Mouse (Mus musculus): Measurements from ENCODE around the gene Gprc5d. TPM values are rescaled to one million over a fixed set of nuclear protein-coding genes. Genes with fewer than 3 reads are reported as not detected.

Gene Gprc5d
- total and polyA plus RNA-seq, 3 experiments, result not detected

GRCm38 (mm10) chr6:135150311-135150710, 32.2 kb upstream of the Gprc5d start:
- DNase-seq, result no peak
- no peaks in the 10 kb centered on the region for H3K36me3 ChIP-seq (ENCODE audit: control insufficient read depth, insufficient read depth, low read length)
- H3K4me3 ChIP-seq, result no peak overlapping the region
- H3K27ac ChIP-seq, result no peak overlapping the region
- H3K9ac ChIP-seq (ENCODE audit: low read depth, low read length), result no peak overlapping the region
- H3K79me2 ChIP-seq (replicated peaks; ENCODE audit: control insufficient read depth, insufficient read depth, low read length), result no peaks in the 10 kb centered on the region
- intact Hi-C loops (cut with DNase I), result no loop called here
- TF ChIP-seq EP300 (IDR thresholded peaks at IDR 0.05; ENCODE audit: insufficient read depth, low read depth, low read length), result 0 out of 2 replicates have a peak, but pooled peaks have one; percentile 33
- peak; percentile 58 for TF ChIP-seq CTCF (IDR thresholded peaks at IDR 0.05)
- no peak for TF ChIP-seq POLR2A (IDR thresholded peaks at IDR 0.05; ENCODE audit: insufficient read depth, low read depth, low read length)
- no peaks in the 10 kb centered on the region for H3K27me3 ChIP-seq (ENCODE audit: control insufficient read depth, insufficient read depth, low read length)
- 29% methylated on average over 5 of the region's 5 CpGs for WGBS
- H3K4me1 ChIP-seq (ENCODE audit: control insufficient read depth, insufficient read depth, low read length), result no peaks in the 10 kb centered on the region

GRCm38 (mm10) chr6:135149722-135150121, 31.6 kb upstream of the Gprc5d start:
- WGBS, result 88% methylated on average over 4 of the region's 4 CpGs
- no peak for DNase-seq
- no peaks in the 10 kb centered on the region for H3K36me3 ChIP-seq (ENCODE audit: control insufficient read depth, insufficient read depth, low read length)
- no peak overlapping the region for H3K27ac ChIP-seq
- no peak overlapping the region for H3K9ac ChIP-seq (ENCODE audit: low read depth, low read length)
- H3K79me2 ChIP-seq (replicated peaks; ENCODE audit: control insufficient read depth, insufficient read depth, low read length), result no peaks in the 10 kb centered on the region
- TF ChIP-seq EP300 (IDR thresholded peaks at IDR 0.05; ENCODE audit: insufficient read depth, low read depth, low read length), result no peak
- TF ChIP-seq POLR2A (IDR thresholded peaks at IDR 0.05; ENCODE audit: insufficient read depth, low read depth, low read length), result no peak
- TF ChIP-seq CTCF (IDR thresholded peaks at IDR 0.05), result no peak
- no peaks in the 10 kb centered on the region for H3K27me3 ChIP-seq (ENCODE audit: control insufficient read depth, insufficient read depth, low read length)
- intact Hi-C loops (cut with DNase I), result loop anchor here (2.0 to 5.0 kb wide), 4 partner anchors 17 to 251 kb away; no protein-coding TSS in a partner anchor
- H3K4me1 ChIP-seq (ENCODE audit: control insufficient read depth, insufficient read depth, low read length), result no peaks in the 10 kb centered on the region
- no peak overlapping the region for H3K4me3 ChIP-seq

GRCm38 (mm10) chr6:135149175-135149574, 31.1 kb upstream of the Gprc5d start:
- Histone ChIP-seq H3K79me2 (replicated peaks; ENCODE audit: control insufficient read depth, insufficient read depth, low read length) (no peaks in the 10 kb centered on the region), H3K9ac (ENCODE audit: low read depth, low read length) (no peak overlapping the region), H3K4me1 (ENCODE audit: control insufficient read depth, insufficient read depth, low read length) (no peaks in the 10 kb centered on the region), H3K27me3 (ENCODE audit: control insufficient read depth, insufficient read depth, low read length) (no peaks in the 10 kb centered on the region), H3K27ac (no peak overlapping the region), H3K36me3 (ENCODE audit: control insufficient read depth, insufficient read depth, low read length) (no peaks in the 10 kb centered on the region), H3K4me3 (no peak overlapping the region)
- intact Hi-C loops (cut with DNase I), result loop anchor here (2.0 to 5.0 kb wide), 4 partner anchors 18 to 252 kb away; no protein-coding TSS in a partner anchor
- TF ChIP-seq EP300 (IDR thresholded peaks at IDR 0.05; ENCODE audit: insufficient read depth, low read depth, low read length), result no peak
- no peak for TF ChIP-seq POLR2A (IDR thresholded peaks at IDR 0.05; ENCODE audit: insufficient read depth, low read depth, low read length)
- WGBS, result 84% methylated on average over 4 of the region's 4 CpGs
- no peak for DNase-seq

DNA sequence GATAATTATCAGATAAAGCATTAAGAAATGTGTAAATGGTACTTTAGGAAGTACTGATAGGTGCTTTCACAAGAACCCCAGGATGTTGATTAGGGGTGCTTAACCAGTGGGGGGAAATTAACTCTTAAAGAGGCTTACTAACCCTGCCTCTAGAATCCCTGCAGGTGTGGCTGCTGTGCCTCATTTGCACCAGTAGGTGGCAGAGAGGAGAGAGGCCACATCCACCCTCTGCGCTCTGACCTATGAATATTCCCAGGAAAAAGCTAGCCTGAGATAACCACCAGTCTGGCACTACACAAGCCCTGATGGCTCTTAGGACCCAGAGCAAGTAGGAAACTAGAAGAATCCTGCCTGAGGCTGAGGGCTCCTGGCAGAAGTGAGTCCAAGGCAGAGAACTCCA, 30.4 kb upstream of the Gprc5d start:
- TF ChIP-seq POLR2A (IDR thresholded peaks at IDR 0.05; ENCODE audit: insufficient read depth, low read depth, low read length), result no peak
- TF ChIP-seq EP300 (IDR thresholded peaks at IDR 0.05; ENCODE audit: insufficient read depth, low read depth, low read length), result no peak
- TF ChIP-seq CTCF (IDR thresholded peaks at IDR 0.05), result peak; percentile 93
- Histone ChIP-seq H3K27me3 (ENCODE audit: control insufficient read depth, insufficient read depth, low read length) (no peaks in the 10 kb centered on the region), H3K4me3 (no peak overlapping the region), H3K27ac (no peak overlapping the region), H3K4me1 (ENCODE audit: control insufficient read depth, insufficient read depth, low read length) (no peaks in the 10 kb centered on the region), H3K36me3 (ENCODE audit: control insufficient read depth, insufficient read depth, low read length) (no peaks in the 10 kb centered on the region), H3K9ac (ENCODE audit: low read depth, low read length) (no peak overlapping the region), H3K79me2 (replicated peaks; ENCODE audit: control insufficient read depth, insufficient read depth, low read length) (no peaks in the 10 kb centered on the region)
- peak in 1 of 2 experiments; percentile 37 for DNase-seq
- intact Hi-C loops (cut with DNase I), result loop anchor here (2.0 to 5.0 kb wide), 4 partner anchors 18 to 252 kb away; no protein-coding TSS in a partner anchor
- WGBS, result 38% methylated on average over 1 of the region's 1 CpGs

DNA sequence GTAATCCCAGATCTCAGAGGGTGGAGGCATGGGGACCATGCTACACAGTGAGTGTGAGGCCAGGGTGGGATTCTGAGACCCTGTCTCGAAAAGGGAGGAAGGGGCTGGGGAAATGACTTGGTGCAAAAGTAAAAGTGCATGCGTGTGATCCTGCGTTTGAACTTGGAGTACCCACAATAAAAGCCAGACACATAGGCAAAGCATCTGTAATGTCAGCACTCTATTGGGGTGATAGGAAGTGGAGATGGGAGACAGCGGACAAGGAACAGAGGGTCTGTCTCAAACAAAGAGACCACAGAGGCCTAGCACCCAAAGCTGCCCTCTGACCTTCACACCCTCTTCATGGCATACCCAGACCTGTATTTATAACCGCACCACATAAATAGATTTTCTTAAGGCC, 27.9 kb upstream of the Gprc5d start:
- no peaks in the 10 kb centered on the region for H3K36me3 ChIP-seq (ENCODE audit: control insufficient read depth, insufficient read depth, low read length)
- TF ChIP-seq POLR2A (IDR thresholded peaks at IDR 0.05; ENCODE audit: insufficient read depth, low read depth, low read length) (no peak), CTCF (IDR thresholded peaks at IDR 0.05) (no peak), EP300 (IDR thresholded peaks at IDR 0.05; ENCODE audit: insufficient read depth, low read depth, low read length) (no peak)
- H3K4me3 ChIP-seq, result no peak overlapping the region
- H3K79me2 ChIP-seq (replicated peaks; ENCODE audit: control insufficient read depth, insufficient read depth, low read length), result no peaks in the 10 kb centered on the region
- intact Hi-C loops (cut with DNase I), result loop anchor here (5.0 kb wide), 1 partner anchor 231 kb away; no protein-coding TSS in a partner anchor
- no peak for DNase-seq
- H3K27ac ChIP-seq, result no peak overlapping the region
- H3K4me1 ChIP-seq (ENCODE audit: control insufficient read depth, insufficient read depth, low read length), result no peaks in the 10 kb centered on the region
- H3K9ac ChIP-seq (ENCODE audit: low read depth, low read length), result no peak overlapping the region
- 86% methylated on average over 5 of the region's 5 CpGs for WGBS
- no peaks in the 10 kb centered on the region for H3K27me3 ChIP-seq (ENCODE audit: control insufficient read depth, insufficient read depth, low read length)

DNA sequence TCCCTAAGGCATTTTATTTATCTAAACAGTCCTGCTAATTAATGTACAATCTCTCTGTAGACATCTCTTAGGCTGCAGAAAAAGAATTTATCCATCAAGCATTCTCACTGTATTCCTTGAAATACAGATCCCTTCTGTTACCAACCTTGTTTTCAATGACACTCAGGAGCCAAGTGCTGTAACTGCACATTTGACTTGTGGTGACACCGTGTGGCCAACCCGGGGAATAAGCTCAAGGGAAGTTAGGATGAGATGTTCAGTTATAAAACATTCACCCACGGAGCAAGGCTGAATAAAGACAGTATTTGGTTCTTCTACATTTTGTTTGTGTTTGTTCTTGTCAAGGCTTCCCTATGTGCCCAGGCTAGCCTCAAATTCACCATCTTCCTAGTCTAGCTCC, 26.4 kb upstream of the Gprc5d start:
- H3K27me3 ChIP-seq (ENCODE audit: control insufficient read depth, insufficient read depth, low read length), result no peaks in the 10 kb centered on the region
- H3K79me2 ChIP-seq (replicated peaks; ENCODE audit: control insufficient read depth, insufficient read depth, low read length), result no peaks in the 10 kb centered on the region
- intact Hi-C loops (cut with DNase I), result loop anchor here (1.0 to 5.0 kb wide), 3 partner anchors 57 to 132 kb away; partner anchors contain the start of gene Ddx47
- H3K36me3 ChIP-seq (ENCODE audit: control insufficient read depth, insufficient read depth, low read length), result no peaks in the 10 kb centered on the region
- TF ChIP-seq EP300 (IDR thresholded peaks at IDR 0.05; ENCODE audit: insufficient read depth, low read depth, low read length), result peak; percentile 76
- peak; percentile 86 for TF ChIP-seq CTCF (IDR thresholded peaks at IDR 0.05)
- no peak for TF ChIP-seq POLR2A (IDR thresholded peaks at IDR 0.05; ENCODE audit: insufficient read depth, low read depth, low read length)
- peak in 1 of 2 experiments; percentile 42 for DNase-seq
- no peaks in the 10 kb centered on the region for H3K4me1 ChIP-seq (ENCODE audit: control insufficient read depth, insufficient read depth, low read length)
- 6% methylated on average over 3 of the region's 3 CpGs for WGBS
- H3K27ac ChIP-seq, result no peak overlapping the region
- H3K9ac ChIP-seq (ENCODE audit: low read depth, low read length), result no peak overlapping the region
- H3K4me3 ChIP-seq, result no peak overlapping the region

All from heart, adult 2 months (tissue).